8 mouse cellular contexts compared by ENCODE assay signal in genomic region chr1:155741988-155742387, GRCm38 (mm10). TPM values are rescaled to one million over a fixed set of nuclear protein-coding genes. Genes with fewer than 3 reads are reported as not detected.
DNase-seq lines count a peak whose midpoint lies in the region; ATAC-seq and TF ChIP-seq lines count a peak whose summit lies in the region.

No protein-coding gene starts in this region.

- ATAC-seq in lung, embryonic 14.5 days (ENCODE audit: insufficient read depth): peak; percentile 70
- peak; percentile 58 for ATAC-seq in hindbrain, embryonic 14.5 days (ENCODE audit: low FRiP score)

- H3K36me3 ChIP-seq in lung, embryonic 14.5 days (ENCODE audit: insufficient read depth): no peaks in the 10 kb centered on the region
- H3K36me3 ChIP-seq in hindbrain, embryonic 14.5 days (replicated peaks; ENCODE audit: control insufficient read depth, insufficient read depth): no peaks in the 10 kb centered on the region
- H3K36me3 ChIP-seq in midbrain, embryonic 10.5 days: no peaks in the 10 kb centered on the region

- no peak for TF ChIP-seq CTCF in lung, embryonic 14.5 days (IDR thresholded peaks at IDR 0.05; ENCODE audit: low read depth)
- TF ChIP-seq CTCF in lung, adult 2 months (IDR thresholded peaks at IDR 0.05; ENCODE audit: insufficient read depth, low read length): no peak

- WGBS in lung, embryonic 14.5 days: 1% methylated on average over 25 of the region's 26 CpGs
- under 1% methylated on average over 26 of the region's 26 CpGs for WGBS in lung, adult 2 months
- WGBS in hindbrain, embryonic 14.5 days: under 1% methylated on average over 25 of the region's 26 CpGs
- WGBS in midbrain, embryonic 10.5 days: 1% methylated on average over 26 of the region's 26 CpGs

- H3K9me3 ChIP-seq in lung, embryonic 14.5 days (ENCODE audit: low read depth, low read length): no peaks in the 10 kb centered on the region
- H3K9me3 ChIP-seq in hindbrain, embryonic 14.5 days (ENCODE audit: control insufficient read depth, low read length): no peaks in the 10 kb centered on the region
- no peaks in the 10 kb centered on the region for H3K9me3 ChIP-seq in midbrain, embryonic 10.5 days (replicated peaks)

- peak overlapping the region; percentile 49 for H3K4me3 ChIP-seq in lung, embryonic 14.5 days (ENCODE audit: low read depth, low read length)
- H3K4me3 ChIP-seq in lung, adult 2 months (replicated peaks; ENCODE audit: extremely low read depth, low read depth, low read length): no peak overlapping the region
- peak overlapping the region; percentile 36 for H3K4me3 ChIP-seq in hindbrain, embryonic 14.5 days (replicated peaks; ENCODE audit: low read length)
- peak overlapping the region; percentile 67 for H3K4me3 ChIP-seq in midbrain, embryonic 10.5 days

- peaks cover 91% of the 10 kb centered on the region for H3K27me3 ChIP-seq in lung, embryonic 14.5 days (ENCODE audit: insufficient read depth, low read length)
- H3K27me3 ChIP-seq in hindbrain, embryonic 14.5 days (ENCODE audit: control insufficient read depth, insufficient read depth, low read length): peaks cover 91% of the 10 kb centered on the region
- peaks cover 100% of the 10 kb centered on the region for H3K27me3 ChIP-seq in midbrain, embryonic 10.5 days (ENCODE audit: low read depth, poor library complexity, severe bottlenecking)

- peaks cover 9% of the 10 kb centered on the region for H3K4me1 ChIP-seq in lung, embryonic 14.5 days (ENCODE audit: insufficient read depth)
- H3K4me1 ChIP-seq in lung, adult 2 months (ENCODE audit: control insufficient read depth, insufficient read depth, low read length): peaks cover 7% of the 10 kb centered on the region; the same call in 1 of the 2 replicates
- H3K4me1 ChIP-seq in hindbrain, embryonic 14.5 days (replicated peaks; ENCODE audit: control insufficient read depth, insufficient read depth, low read length): peaks cover 24% of the 10 kb centered on the region
- peaks cover 46% of the 10 kb centered on the region for H3K4me1 ChIP-seq in midbrain, embryonic 10.5 days

- peak; percentile 49 for DNase-seq in lung, embryonic 14.5 days
- DNase-seq in lung, adult 2 months: no peak
- DNase-seq in embryo, embryonic 9.5 days (ENCODE audit: extremely low spot score): peak; percentile 82
- no peak for DNase-seq in hindbrain, embryonic 14.5 days (ENCODE audit: low spot score)
- peak; percentile 82 for DNase-seq in midbrain, embryonic 10.5 days (ENCODE audit: low spot score)
- DNase-seq in thymus, postnatal 25 days: peak; percentile 21
- DNase-seq in gastrocnemius, adult 18-20 months (ENCODE audit: low spot score): no peak
- no peak for DNase-seq in layer of hippocampus, adult 9-11 months

- peak overlapping the region; percentile 28 for H3K9ac ChIP-seq in lung, embryonic 14.5 days
- peak overlapping the region; percentile 24; the same call in 1 of the 2 replicates for H3K9ac ChIP-seq in hindbrain, embryonic 14.5 days

- no peak overlapping the region for H3K27ac ChIP-seq in lung, embryonic 14.5 days (ENCODE audit: low read depth)
- no peak overlapping the region for H3K27ac ChIP-seq in hindbrain, embryonic 14.5 days
- H3K27ac ChIP-seq in midbrain, embryonic 10.5 days (replicated peaks): peak overlapping the region; percentile 61

- TF ChIP-seq POLR2A in lung, adult 2 months (IDR thresholded peaks at IDR 0.05; ENCODE audit: borderline replicate concordance, extremely low read depth, low read depth, low read length): no peak

- peak overlapping the region; percentile 94 for H3K4me2 ChIP-seq in lung, embryonic 14.5 days
- H3K4me2 ChIP-seq in hindbrain, embryonic 14.5 days (replicated peaks): peak overlapping the region; percentile 62

RNA-seq across cellular contexts. Expression of gene Lhx4, which starts 9.5 kb away (rescaled TPM):
- 0.05 TPM in 1 of 2 replicates, not detected in the other for polyA plus RNA-seq in lung, embryonic 14.5 days (2014; fragmentation: Nextera tagmentation; extraction: Ambion mirVana)
- polyA plus RNA-seq in lung, adult 2 months (2012; rRNA removed): not detected in 2 replicates
- polyA plus RNA-seq in hindbrain, embryonic 14.5 days (2014; fragmentation: Nextera tagmentation; extraction: Ambion mirVana): 3.4 TPM in 2 replicates
- polyA plus RNA-seq in midbrain, embryonic 10.5 days (2016; fragmentation: Nextera tagmentation; extraction: Ambion mirVana): 2.2 and 4.6 TPM in 2 replicates
- not detected for total RNA-seq in gastrocnemius, adult 18-20 months (2021)

Comparison
In these comparisons a context has a peak if more than half of its experiments do, and no peak if none do; other contexts are left out.
1. DNase-seq: peak in lung, embryonic 14.5 days (single experiment), embryo, embryonic 9.5 days (single experiment), midbrain, embryonic 10.5 days (single experiment) and thymus, postnatal 25 days (single experiment); none in lung, adult 2 months (single experiment), hindbrain, embryonic 14.5 days (single experiment), gastrocnemius, adult 18-20 months (single experiment) and layer of hippocampus, adult 9-11 months (single experiment).